Mouse (Mus musculus) MEL (cell line): ENCODE measurements around the gene Ppp2r5d.

Source experiments
- EP300 ChIP-seq, 2 experiments: IDR thresholded peaks; 2 replicates each; pipeline ENCODE4 v1.6.1; 2011; ENCODE audit warnings: improper control_type of control experiment in 2 of 2, low read length in 2 of 2, low read depth in 1 of 2, mild to moderate bottlenecking in 1 of 2
- NELFE ChIP-seq: IDR thresholded peaks from 2 replicates; pipeline ENCODE4 v1.6.1; 2011; ENCODE audit warnings: low read depth, low read length, improper control_type of control experiment
- POLR2AphosphoS5 ChIP-seq: IDR thresholded peaks from 2 replicates; pipeline ENCODE4 v1.6.1; 2012; ENCODE audit warnings: low read depth, borderline replicate concordance, mild to moderate bottlenecking, inconsistent platforms, low read length, moderate library complexity, mixed read lengths
- USF1 ChIP-seq: IDR thresholded peaks from 2 replicates; pipeline ENCODE4 v1.6.1; 2014; ENCODE audit warnings: low read depth, mild to moderate bottlenecking, inconsistent platforms, low read length, improper control_type of control experiment, moderate library complexity

DNA sequence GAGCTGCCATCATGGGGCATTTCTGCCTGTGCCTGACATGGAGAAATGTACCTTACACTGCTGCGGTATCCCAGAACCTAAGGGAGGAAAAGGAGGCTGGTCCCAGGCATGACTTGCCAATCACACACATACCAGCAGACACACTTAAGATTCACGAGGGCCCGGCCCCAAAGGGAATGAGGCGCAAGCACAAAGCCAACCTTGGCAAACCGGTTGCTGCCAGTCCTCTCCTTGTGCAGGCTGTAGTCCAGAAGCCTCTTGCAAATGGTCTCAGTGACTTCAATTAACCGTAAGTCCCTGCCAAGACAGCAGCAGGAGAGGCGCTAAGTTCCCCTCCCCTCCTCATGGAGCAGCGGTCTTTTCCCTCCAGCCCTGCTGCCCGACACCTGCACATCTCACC lies 38.1 kb upstream of the Ppp2r5d start:
- no peak for TF ChIP-seq NELFE
- no peak for TF ChIP-seq POLR2AphosphoS5
- TF ChIP-seq USF1, result no peak
- no peak for TF ChIP-seq EP300 (IDR thresholded peaks at IDR 0.05; ENCODE audit: low read depth in 1 of 2, low read length in 2 of 2)
